Mouse (Mus musculus) adrenal gland, adult 18-20 months (tissue): Measurements from ENCODE around the gene Gstk1. TPM values are rescaled to one million over a fixed set of nuclear protein-coding genes. Genes with fewer than 3 reads are reported as not detected.
A peak's percentile ranks its signal among the peaks of the same experiment; 100 is the strongest.

Experiments
- DNase-seq, 2 experiments: peaks; one replicate each; pipeline ENCODE4 v3.0.0; 2021 to 2022; ENCODE audit warnings: low spot score in 2 of 2
- long read RNA-seq, 2 experiments: library from polyadenylated mRNA; stranded (forward); transcript quantifications; one replicate each; pipeline ENCODE4 v2.0.0; 2021
- total RNA-seq, 2 experiments: library from RNA; stranded (reverse); gene quantifications; 1 replicate in 1 of 2; 2 replicates in 1 of 2; pipeline ENCODE4 v1.2.3; 2021

The Gstk1 gene
- total RNA-seq: 100 to 1,000 TPM in 1 of 2 experiments, 10 to 100 TPM in 1; 79.7 to 476 TPM
- long read RNA-seq, experiment 1, transcript Gstk1-201 (8 exons, 930 nt): major isoform, 18 of 19 reads
- long read RNA-seq, experiment 1, partial matches to known transcripts: 0 of 19 reads
- long read RNA-seq, experiment 1, other reads (novel, unspliced or antisense): 1 of 19 reads
- long read RNA-seq, experiment 2, transcript Gstk1-201 (8 exons, 930 nt): major isoform, 95 of 102 reads
- long read RNA-seq, experiment 2, partial matches to known transcripts: 2 of 102 reads
- long read RNA-seq, experiment 2, other reads (novel, unspliced or antisense): 5 of 102 reads

DNA sequence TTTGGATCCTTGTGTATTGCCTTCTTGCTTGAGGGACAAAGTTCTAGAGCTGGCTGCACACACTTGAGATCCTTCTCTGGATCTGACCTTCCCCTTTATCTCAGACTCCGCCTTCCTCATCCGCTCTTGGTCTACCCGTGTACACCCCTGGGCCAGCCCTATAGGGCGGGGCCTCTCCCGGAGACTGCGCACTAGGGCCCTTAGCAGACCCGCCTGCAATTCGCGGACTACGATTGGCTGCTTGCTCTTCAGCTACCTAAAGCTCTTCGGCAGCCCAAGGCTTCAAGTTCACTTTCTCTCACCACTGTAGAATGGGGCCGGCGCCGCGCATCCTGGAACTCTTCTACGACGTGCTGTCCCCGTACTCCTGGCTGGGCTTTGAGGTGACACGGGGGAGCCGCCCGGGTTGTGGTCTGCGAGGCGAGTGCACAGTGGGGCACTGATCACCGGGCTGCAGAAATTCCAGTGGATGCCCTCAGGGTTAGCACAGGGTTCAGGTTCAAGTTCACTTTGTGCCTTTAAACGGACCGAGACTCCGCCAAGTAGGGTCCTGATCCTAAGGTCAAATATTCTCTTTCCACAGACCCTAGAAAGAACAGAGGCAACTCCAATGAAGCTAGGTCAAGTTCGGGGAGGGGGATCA is at the start of gene Gstk1:
Gene Gstk1, plus strand, starts transcription at position 225 of the 643 bp plus-strand sequence.
- peak; percentile 68 to 72 for DNase-seq

DNA sequence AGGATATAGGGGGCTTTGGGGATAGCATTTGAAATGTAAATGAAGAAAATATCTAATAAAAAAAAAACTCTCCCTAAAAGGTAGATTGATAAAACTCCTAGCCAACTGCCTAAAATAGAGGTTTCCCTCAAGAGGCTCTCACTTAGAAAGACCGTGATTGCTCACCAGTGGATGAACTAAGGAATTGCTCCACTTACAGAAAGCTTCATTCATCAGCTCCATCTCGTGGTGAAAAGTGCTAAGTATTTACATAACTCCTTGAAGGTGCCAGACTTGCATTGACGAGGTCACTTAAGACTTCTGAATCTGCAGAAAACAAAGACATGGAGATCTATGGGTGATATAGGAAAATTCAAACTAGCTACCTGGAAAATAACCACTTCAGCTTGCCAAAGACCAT is 48.0 kb upstream of the Gstk1 start:
- no peak for DNase-seq

DNA sequence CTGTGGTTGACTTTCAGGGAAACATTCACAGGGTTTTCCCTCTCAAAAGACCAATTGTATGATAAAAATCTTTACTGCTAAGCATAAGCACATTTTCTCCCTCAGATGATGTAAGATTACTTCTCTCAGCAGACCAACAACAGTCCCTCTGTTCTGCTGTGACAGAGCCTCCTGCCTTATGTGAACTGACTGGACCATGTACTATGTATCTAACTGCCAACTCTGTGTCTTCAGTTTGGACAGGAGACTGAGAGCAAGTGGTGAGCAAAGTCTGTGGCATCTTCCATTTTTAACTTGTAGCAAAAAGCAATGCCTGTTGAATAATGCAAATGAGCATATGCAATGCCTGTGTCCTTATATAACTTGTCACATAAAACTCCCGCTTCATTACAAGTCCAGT is 46.2 kb upstream of the Gstk1 start:
- no peak for DNase-seq

DNA sequence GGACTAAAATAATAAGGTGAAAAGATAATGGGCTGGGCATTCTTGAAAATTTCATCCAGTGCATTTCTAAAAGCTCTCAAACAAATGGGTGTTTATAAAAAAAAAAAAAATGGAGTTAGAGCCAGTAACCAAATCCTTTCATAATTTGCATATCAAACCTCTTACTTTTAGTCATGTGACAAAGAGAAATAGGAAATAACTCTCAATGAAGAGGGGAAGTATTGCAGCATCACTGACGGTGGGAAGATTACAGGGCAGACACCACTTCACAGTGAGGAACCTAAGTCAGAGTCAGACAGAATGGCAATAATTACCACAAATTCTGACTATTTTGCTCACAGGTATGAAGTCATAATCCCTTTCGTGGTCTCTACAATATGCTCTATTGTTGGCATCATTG is 30.7 kb upstream of the Gstk1 start, which contains the start of gene Tas2r144:
Gene Tas2r144, plus strand, starts transcription at position 301 of the 400 bp plus-strand sequence.
- DNase-seq: no peak

DNA sequence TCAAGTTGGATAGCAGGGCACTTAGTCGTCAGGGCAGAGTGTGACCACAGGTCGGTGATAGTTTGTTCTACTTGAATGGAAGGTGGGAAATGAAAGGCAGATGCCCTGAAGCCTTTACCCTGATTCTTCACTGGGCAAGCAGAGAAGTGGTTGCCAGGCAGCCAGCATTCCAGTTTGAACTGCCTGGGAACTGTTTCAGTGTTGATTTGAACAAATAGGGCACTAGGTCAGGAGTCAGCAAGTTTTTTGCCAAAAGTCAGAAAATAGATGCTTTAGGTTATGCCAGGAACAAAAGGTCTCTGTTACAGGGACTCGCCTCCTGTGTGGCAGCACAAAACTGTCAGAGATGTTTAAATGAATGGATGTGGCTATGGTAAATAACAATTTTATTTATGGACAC is 23.4 kb upstream of the Gstk1 start:
- DNase-seq: no peak

DNA sequence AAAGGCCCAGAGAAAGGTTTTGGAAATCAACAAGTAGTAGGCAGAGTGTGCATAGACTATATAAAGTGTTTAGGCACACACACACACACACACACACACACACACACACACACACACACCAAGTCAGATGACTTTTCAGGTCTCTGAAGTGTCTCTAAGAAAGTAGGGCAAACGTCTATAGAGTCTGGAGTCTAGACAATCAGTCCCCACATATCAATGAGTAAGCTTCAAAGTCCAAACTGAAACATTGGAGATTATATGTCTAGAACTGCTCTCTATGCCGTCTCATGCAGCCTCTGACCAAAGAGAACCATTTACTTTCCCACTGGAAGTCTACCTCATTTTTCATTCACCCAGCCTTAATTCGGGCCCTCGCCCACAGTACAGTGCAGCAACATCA is 20.7 kb upstream of the Gstk1 start:
- DNase-seq: no peak

DNA sequence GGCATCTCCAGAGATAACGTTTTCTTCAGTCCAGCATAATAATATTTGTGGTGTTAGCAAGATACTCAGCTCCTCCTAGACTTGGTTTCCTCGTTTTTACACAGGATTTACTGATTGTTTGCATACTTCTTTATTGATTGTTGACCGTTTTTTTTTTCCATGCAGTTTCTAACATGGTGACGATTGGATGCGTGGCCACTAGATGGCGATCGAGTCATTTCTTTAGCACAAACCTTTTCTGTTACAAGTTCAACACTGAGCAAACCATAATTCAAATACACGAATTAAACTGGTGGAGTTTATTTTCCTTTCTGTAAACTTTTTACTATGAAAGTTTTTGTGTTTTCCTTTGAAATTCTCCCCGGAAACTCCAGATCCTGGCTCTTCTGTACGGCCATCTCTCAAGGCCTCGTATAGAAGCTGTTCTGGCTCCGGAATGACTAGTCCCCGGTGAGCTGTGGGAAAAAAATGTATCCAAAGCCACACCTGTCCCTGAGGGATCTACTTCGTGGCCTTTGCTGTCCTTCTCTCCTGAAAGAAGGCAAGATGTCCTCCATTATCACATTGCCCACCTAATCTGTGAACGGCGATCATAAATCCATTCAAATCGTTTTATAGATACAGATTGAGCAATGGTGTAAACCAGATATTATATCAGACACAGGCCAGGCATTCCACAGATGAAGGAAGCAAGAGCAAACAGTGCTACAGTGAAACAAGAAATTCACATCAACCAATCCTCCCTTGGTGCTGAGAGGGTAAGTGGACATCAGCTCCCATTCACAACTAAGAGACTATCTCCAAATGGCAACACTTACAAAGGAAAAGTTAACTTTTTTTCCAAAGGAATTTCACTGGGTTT is 18.3 kb upstream of the Gstk1 start:
- peak; percentile 70 to 71 for DNase-seq

DNA sequence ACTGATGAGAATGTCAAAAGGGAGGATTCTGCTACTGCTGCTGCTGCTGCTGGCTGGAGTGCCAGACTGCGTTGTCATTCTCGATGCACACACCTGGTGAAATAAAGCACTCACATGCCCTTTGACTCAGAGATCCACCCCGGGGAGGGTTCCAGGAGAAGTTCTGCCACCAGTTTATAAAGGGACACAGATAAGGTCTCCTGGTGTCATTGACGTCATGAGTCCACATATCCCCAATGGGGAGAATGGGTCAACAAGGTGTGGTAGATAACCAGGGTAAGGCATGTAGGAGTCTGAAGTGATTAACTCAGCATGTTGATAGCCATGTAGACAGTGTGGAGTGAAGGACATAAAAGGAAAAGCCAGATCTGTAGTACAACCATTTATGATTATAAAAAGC is 16.1 kb upstream of the Gstk1 start:
- DNase-seq: no peak

DNA sequence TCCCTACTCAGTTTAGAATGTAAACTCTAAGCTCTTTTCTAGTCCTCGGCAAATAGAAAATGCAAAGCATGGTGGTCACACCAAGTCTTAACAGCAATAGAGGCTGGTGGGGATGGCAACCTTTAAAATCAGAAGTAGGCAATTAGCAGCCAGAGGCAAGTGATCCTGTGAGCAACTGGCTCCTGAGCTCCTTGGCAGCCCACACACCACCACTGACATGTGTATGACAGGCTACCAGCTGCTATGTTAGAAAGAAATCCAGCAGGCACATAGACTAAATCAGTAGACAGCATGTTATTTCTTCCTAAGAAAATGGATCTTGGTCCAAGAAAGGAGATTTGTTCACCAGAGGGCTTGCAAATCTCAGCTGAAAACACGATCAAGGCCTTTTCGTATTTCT is 14.5 kb upstream of the Gstk1 start:
- DNase-seq: no peak

DNA sequence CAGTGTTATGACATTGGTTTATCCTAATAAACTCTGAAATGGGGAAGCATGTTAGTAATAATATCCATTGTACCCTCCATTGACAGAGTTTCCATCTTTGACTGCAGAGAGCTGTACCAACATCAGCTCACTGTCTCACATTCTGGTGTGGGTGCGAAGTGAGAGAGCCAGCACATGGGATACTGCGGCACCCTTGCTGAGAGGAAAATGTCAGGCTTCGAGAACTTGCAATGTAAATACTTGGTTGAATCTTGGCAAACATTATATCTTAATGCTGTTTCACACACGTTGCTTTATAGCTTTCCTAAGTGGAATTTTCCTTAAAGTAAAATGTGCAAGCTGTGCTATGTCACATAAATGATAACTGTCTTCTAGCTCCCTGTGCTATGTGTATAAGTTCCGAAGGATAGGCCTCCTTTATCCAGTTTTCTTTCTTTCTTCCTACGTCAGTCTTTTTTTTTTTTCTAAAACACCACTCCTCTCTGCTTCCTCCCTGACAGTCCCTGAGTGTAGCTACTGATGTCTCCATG is 8.4 kb upstream of the Gstk1 start:
- no peak for DNase-seq

DNA sequence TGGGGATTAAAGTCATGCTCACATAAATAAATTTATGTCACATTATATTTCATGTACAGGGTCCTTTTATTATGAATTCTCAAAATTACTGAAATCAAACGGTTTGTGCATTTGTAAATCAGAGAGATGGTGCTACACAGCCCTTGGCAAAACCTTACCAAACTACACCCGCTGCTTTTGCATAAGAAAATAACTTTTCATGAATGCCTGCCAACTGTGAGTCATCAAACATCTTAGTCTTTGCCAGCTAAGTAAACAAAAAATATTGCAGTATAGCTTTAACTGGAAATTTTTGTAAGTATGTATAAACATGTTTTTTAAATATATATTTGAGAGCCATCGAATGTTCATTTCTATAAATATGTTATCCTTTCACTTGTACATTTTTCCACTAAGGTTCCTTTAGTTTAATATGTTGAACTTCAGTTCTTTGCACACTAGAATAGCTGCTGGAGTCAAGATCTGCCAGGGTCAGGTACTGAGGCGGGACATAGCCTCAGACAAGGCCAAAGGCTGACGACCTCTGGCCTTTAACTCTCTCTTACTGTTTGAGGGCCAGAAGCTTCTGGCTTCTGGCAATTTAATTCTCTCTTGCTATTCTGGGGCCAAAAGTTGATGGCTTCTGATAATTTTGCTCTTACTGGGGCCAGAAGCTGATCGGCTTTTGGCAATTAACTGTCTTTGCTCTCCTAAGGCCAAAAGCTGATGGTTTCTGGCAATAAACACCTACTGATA is 4.3 kb upstream of the Gstk1 start:
- DNase-seq: no peak

DNA sequence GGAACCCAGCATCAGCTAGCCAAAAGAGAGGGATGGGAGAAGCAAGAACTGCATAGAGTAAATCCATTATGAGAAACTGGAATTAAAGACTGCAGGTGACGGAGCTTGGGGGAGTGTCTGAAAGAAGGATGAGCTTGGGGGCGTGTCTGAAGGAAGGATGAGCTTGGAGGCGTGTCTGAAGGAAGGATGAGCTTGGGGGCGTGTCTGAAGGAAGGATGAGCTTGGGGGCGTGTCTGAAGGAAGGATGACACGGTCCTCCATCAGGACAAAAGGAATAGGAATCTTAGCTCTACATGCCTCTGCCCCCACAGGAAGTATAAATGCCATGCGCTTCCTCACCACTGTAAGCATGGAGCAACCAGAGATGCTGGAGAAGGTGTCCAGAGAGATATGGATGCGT is 1.4 kb downstream of the Gstk1 start:
- no peak for DNase-seq

DNA sequence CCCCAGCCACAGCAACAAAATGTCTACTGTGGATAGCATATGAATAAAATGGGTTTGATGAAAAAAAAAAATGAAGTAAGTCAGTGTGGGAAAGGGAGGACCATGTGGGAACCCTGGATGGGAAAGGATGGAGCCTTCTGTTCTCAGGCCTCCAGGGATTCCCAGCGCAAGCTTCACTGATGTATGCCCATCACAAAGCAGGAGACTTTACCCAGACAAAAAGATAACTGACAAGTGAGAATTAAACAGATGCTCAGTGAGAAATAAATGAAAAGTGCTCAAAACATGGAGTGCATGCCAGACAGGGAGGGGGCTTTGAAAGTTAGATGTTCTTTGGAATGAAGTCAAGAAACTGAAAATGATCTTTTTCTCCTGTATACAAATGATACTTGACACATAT is 2.2 kb downstream of the Gstk1 start:
- DNase-seq: no peak

DNA sequence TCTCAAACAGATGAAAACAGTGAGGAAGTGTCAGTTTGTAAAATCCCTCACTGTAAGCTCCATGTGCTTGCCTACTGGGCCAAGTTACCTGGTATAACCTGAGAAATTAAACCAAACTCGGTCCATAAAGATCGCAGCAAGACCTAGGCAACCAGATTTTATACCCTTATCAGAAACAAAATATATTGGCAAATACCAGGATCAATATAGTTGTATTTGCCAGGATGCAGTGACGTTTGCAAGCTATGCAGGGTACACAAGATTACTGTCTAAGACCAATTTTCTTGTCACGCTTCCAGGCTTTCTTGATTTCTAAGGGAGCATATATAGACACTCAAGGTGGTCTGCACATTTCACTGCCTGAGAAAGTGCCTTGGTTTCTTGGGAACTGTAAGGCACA is 6.1 kb downstream of the Gstk1 start:
- no peak for DNase-seq

DNA sequence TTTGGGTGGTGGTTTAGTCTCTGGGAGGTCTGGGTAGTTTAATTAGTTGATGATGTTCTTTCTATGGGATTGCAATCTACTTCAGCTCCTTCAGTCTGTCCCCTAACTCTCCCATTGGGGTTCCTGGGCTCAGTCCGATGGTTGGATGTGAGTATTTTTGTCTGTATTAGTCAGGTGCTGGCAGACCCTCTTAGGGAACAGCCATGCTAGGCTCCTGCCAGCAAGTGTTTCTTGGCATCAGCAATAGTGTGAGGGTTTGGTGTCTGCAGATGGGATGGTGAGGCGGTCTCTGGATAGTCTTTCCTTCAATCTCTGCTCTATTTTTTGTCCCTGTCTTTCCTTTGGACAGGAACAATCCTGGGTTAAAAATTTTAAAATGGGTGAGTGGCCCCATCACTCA is 7.4 kb downstream of the Gstk1 start:
- no peak for DNase-seq

DNA sequence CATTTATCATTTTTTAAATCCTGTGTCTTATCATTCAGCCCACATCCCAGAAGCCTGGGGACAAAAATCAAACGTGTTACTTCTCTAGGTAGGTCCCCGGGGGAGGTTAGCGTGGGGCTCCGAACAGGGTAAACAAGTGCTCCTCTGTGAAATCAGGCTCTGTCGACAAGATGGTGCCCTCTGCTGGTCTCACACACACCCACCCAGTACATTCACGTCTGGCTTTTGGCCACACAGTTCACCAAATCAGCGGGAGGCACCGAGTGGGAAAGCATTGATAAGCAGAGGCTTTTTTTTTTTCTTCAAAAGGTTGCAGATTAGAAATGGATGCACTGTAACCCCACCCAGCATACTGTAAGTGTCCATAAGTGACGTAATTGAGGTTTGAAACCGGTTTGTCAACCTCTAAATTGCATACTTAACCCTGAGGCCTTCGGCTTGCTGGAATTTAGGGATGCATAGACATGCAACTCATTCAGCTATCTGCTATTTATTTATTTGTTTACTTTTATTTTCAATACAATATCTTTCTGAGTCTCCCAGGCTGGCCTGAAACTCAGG is 11.6 kb downstream of the Gstk1 start:
- DNase-seq: peak; percentile 50 to 57

DNA sequence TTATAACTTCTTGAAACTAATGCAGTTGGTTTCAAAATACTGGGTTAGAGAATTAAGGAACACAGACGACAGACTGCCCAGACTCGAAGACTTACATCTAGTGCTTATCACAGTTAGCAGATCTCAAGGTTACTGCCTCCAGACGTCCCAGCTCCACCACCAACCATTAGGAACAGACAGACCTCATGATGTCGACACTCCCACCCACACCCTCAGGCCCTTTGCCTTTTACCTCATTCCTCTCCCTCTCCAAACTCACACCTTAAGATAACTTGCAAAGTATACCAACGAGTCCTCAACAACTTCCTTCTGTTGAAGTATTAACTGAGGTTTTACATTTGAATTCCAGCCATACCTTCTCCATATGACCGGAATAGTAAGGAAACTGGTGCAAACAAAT is 14.7 kb downstream of the Gstk1 start:
- no peak for DNase-seq

DNA sequence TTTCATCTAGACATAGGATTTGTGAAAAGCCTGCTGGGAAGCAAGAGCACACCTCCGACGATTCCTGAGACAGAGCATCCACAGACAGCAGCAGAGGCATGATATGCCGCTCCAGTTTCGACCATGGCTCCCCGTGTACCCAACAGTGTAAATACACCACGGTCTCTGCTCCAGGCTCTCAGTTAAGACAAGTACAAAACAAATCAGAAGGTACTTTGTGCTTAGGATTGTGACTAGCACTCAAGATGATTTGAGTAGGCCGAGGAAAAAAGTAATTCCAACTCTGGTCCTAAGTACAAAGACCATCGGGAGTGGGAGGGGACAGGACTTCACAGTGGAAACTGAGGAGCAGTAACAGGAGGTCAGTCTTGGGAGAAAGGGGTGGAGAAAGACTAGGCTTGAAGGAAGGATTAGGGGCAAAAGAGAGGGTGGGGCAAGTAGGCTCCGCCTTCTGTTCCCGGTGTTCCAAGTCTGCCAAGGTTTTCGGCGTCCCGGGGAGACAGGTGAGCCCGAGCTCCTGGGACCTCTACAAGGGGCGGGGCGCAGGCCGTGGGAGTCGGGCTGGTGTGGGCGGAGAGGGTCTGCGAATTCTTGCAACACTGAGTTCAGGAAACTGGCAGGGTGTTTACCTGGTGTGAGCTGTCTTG is 15.9 kb downstream of the Gstk1 start, which contains the start of gene Tmem139:
Gene Tmem139, plus strand, starts transcription at position 447 of the 647 bp plus-strand sequence.
- DNase-seq: no peak

DNA sequence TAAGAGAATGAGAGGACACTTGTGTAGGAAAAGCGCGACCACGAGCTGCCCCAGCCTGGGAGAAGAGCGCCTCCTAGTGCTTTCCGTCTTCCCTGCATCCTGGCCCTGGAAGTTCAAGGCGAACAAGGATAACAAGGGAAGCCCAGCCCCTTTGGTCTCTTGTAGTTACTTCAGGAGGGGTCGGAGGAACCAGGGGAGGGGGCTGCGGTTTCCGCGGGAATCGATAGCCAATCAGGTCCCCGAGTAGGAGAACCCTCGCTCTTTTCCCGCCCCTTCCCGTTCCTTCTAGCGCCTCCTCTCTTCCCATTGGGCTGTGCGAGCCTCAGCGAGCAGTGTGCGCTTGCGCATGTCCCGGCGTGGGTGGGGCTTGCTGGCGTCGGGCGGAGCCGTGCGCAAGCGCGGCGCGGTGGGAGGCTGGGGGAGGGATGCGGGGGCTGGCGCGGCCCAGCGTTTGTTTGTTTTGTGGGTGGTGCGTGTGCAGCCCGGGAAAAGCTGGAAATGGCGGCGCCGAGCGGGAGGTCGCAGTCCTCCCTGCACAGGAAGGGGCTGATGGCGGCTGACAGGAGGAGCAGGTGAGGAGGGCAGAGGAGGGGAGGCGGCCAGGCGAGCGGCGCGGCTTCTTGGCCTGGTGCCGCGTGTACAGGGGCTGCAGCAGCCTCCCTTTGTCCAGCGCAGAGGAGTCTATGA is 19.0 kb downstream of the Gstk1 start, which contains the start of gene Casp2:
Gene Casp2, plus strand, starts transcription at position 360 of the 687 bp plus-strand sequence.
- peak; percentile 97 for DNase-seq
